In genomic region chr5:116491794-116492420, GRCm38 (mm10) we compare ENCODE assay signal across 15 mouse cellular contexts.
A peak's percentile ranks its signal among the peaks of the same experiment; 100 is the strongest.
DNase-seq lines count a peak whose midpoint lies in the region; ATAC-seq and TF ChIP-seq lines count a peak whose summit lies in the region.
"Had no signal": no experiment of that assay in that cellular context is flagged by ENCODE, and none has a peak within 500 bp of the region (broad histone marks: within the 10 kb centered on the region; RNA-seq: fewer than 3 reads in every experiment).

No protein-coding gene starts in this region.

- peak overlapping the region; percentile 40 for H3K4me2 ChIP-seq in heart, embryonic 12.5 days
- no peak overlapping the region for H3K4me2 ChIP-seq in neural tube, embryonic 13.5 days
- H3K4me2 ChIP-seq: limb, embryonic 13.5 days; neural tube, embryonic 12.5 days had no signal

- no peak for TF ChIP-seq CTCF in heart, adult 2 months (IDR thresholded peaks at IDR 0.05)
- TF ChIP-seq CTCF in lung, adult 2 months (IDR thresholded peaks at IDR 0.05; ENCODE audit: insufficient read depth, low read length), result no peak

- no peaks in the 10 kb centered on the region for H3K79me2 ChIP-seq in heart, adult 2 months (replicated peaks; ENCODE audit: control insufficient read depth, insufficient read depth, low read length)

- peaks cover 33% of the 10 kb centered on the region for H3K4me1 ChIP-seq in heart, embryonic 12.5 days (replicated peaks)
- H3K4me1 ChIP-seq in heart, adult 2 months (ENCODE audit: control insufficient read depth, insufficient read depth, low read length), result peaks cover 2% of the 10 kb centered on the region; the same call in 1 of the 2 replicates
- peaks cover 83% of the 10 kb centered on the region for H3K4me1 ChIP-seq in neural tube, embryonic 13.5 days (replicated peaks)
- H3K4me1 ChIP-seq in lung, adult 2 months (ENCODE audit: control insufficient read depth, insufficient read depth, low read length), result no peaks in the 10 kb centered on the region
- H3K4me1 ChIP-seq: limb, embryonic 13.5 days had no signal

- no peak for TF ChIP-seq POLR2A in heart, adult 2 months (IDR thresholded peaks at IDR 0.05; ENCODE audit: insufficient read depth, low read depth, low read length)
- no peak for TF ChIP-seq POLR2A in lung, adult 2 months (IDR thresholded peaks at IDR 0.05; ENCODE audit: borderline replicate concordance, extremely low read depth, low read depth, low read length)

- H3K9me3 ChIP-seq in heart, embryonic 12.5 days (replicated peaks), result no peaks in the 10 kb centered on the region
- no peaks in the 10 kb centered on the region for H3K9me3 ChIP-seq in neural tube, embryonic 13.5 days
- H3K9me3 ChIP-seq: limb, embryonic 13.5 days; neural tube, embryonic 12.5 days had no signal

- 0 out of 2 replicates have a peak overlapping the region, but pooled peaks have one; percentile 39 for H3K27ac ChIP-seq in heart, embryonic 12.5 days (ENCODE audit: poor library complexity, severe bottlenecking)
- H3K27ac ChIP-seq in heart, adult 2 months, result no peak overlapping the region
- peak overlapping the region; percentile 33 for H3K27ac ChIP-seq in neural tube, embryonic 13.5 days (replicated peaks)
- H3K27ac ChIP-seq: kidney, postnatal 0 days; limb, embryonic 13.5 days; neural tube, embryonic 12.5 days had no signal

- no peaks in the 10 kb centered on the region for H3K36me3 ChIP-seq in heart, embryonic 12.5 days
- no peaks in the 10 kb centered on the region for H3K36me3 ChIP-seq in heart, adult 2 months (ENCODE audit: control insufficient read depth, insufficient read depth, low read length)
- no peaks in the 10 kb centered on the region for H3K36me3 ChIP-seq in neural tube, embryonic 13.5 days
- H3K36me3 ChIP-seq: limb, embryonic 13.5 days; neural tube, embryonic 12.5 days had no signal

- H3K9ac ChIP-seq in heart, embryonic 12.5 days, result no peak overlapping the region
- H3K9ac ChIP-seq in heart, adult 2 months (ENCODE audit: low read depth, low read length), result no peak overlapping the region
- no peak overlapping the region for H3K9ac ChIP-seq in neural tube, embryonic 13.5 days
- H3K9ac ChIP-seq: limb, embryonic 13.5 days; neural tube, embryonic 12.5 days had no signal

- WGBS in heart, embryonic 12.5 days, result 29% methylated on average over 12 of the region's 12 CpGs
- 32% methylated on average over 12 of the region's 12 CpGs for WGBS in heart, adult 2 months
- WGBS in neural tube, embryonic 13.5 days, result 67% methylated on average over 12 of the region's 12 CpGs
- 51% methylated on average over 12 of the region's 12 CpGs for WGBS in lung, adult 2 months

- no peak for ATAC-seq in heart, embryonic 12.5 days (ENCODE audit: insufficient number of reproducible peaks, low FRiP score)
- no peak for ATAC-seq in neural tube, embryonic 13.5 days (ENCODE audit: low read depth)
- ATAC-seq: inflammation-experienced regulatory T-cells, adult 6 months had no signal

- H3K4me3 ChIP-seq in heart, embryonic 12.5 days, result no peak overlapping the region
- no peak overlapping the region for H3K4me3 ChIP-seq in heart, adult 2 months
- no peak overlapping the region for H3K4me3 ChIP-seq in neural tube, embryonic 13.5 days
- H3K4me3 ChIP-seq in lung, adult 2 months (replicated peaks; ENCODE audit: extremely low read depth, low read depth, low read length), result no peak overlapping the region
- H3K4me3 ChIP-seq: limb, embryonic 13.5 days; neural tube, embryonic 12.5 days had no signal

- intact Hi-C loops in heart, adult 2 months (cut with DNase I), result no loop called here
- intact Hi-C loops in heart, postnatal 10 days (cut with DNase I), result loop anchor here (5.0 kb wide), 1 partner anchor 100 kb away; the partner anchor contains the start of gene Srrm4

- no peak for TF ChIP-seq EP300 in heart, adult 2 months (IDR thresholded peaks at IDR 0.05; ENCODE audit: insufficient read depth, low read depth, low read length)

- DNase-seq in heart, adult 2 months, result no peak
- no peak for DNase-seq in neural tube, embryonic 10.5 days (ENCODE audit: extremely low spot score, low spot score)
- peak; percentile 15 to 21 for DNase-seq in heart, postnatal 10 days
- no peak for DNase-seq in lung, adult 2 months
- no peak for DNase-seq in MN1 (ENCODE audit: low spot score)
- DNase-seq: cerebellum, adult 2 months; gastrocnemius, postnatal 10 days; lung, adult 18-20 months; thymus, postnatal 25 days had no signal

- H3K27me3 ChIP-seq in heart, embryonic 12.5 days (replicated peaks), result peaks cover 3% of the 10 kb centered on the region; the same call in 1 of the 2 replicates
- H3K27me3 ChIP-seq in heart, adult 2 months (ENCODE audit: control insufficient read depth, insufficient read depth, low read length), result no peaks in the 10 kb centered on the region
- no peaks in the 10 kb centered on the region for H3K27me3 ChIP-seq in neural tube, embryonic 13.5 days
- H3K27me3 ChIP-seq: limb, embryonic 13.5 days; neural tube, embryonic 12.5 days had no signal

Comparison
In these comparisons a context has a peak if more than half of its experiments do, and no peak if none do; other contexts are left out.
1. DNase-seq: peak in heart, postnatal 10 days (2 of 2); none in heart, adult 2 months (0 of 2), neural tube, embryonic 10.5 days (single experiment), lung, adult 2 months (single experiment) and MN1 (single experiment).